Mouse (Mus musculus): ENCODE data around the gene Gucy2g.

DNA sequence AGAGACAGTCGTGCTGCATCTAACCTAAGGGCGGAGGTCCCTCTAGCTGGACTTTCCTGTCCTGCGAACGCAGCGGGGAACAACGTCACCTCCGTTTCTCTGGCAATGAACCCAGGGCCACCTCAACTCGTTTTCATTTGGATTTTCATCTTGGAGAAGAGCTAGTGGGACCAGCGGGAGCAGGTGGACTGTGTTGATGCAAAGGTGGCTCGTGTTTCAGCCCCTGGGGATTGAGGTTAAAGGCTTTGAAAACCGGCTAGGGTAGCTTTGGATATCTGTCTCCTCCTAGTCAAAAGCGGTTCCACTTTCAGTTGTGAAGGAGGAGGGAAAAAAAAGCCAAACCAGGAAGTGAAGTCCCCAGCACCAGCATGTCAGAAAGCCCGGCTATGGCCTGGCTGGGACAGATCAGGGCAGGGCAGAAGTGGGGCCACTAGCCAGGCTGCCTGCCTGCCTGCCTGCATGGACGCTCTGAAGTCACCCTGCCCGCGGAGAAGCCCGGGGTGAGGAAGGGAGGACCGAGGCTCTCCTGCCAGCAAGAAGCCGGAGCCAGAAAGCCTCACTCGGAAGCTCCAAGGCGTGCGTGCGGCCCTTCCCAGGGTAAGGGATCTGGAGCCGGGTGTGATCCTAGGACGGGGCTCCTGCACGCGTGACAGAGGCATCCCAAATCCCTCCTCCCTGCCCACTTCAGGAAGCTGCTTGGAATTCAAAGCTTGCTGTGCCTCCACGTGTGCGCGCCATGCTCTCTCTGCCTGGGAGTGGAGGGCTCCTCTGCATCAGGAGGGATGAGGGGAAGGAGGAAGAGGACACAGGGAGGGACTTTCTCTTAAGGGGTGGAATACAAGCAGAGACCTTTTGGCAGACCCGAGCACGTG, 12.8 kb upstream of the Gucy2g start:
- TF ChIP-seq EP300 (IDR thresholded peaks at IDR 0.05; ENCODE audit: low read depth) (no peak), CTCF (IDR thresholded peaks at IDR 0.05; ENCODE audit: low read depth) (no peak)

All from heart, postnatal 0 days (tissue).